Mouse (Mus musculus): Measurements from ENCODE around the gene Olfr547. TPM values are rescaled to one million over a fixed set of nuclear protein-coding genes. Genes with fewer than 3 reads are reported as not detected.

Olfr547 gene
- polyA plus RNA-seq (2012; rRNA removed; ENCODE audit: low replicate concordance) = not detected in 2 replicates

DNA sequence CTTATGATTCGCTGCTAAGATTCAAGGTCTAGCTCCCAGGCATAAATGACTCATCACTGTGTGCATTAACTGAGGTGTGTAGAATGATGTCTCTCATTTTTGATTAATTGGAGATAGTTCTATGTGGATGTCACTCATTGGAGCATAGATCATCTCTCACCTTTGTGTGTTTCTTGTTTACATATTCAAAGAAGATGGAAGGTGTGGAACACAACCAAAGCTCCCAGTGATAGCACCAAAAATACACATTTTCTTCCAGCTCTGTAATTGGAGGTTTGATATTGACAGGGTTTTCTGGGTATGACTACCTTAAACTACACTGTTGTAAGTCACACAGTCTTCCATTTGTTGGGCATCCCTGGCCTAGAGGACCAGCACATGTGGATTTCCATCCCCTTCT, at the start of gene Olfr547:
TSS of gene Olfr547 (plus strand) at position 301 of the 400 bp plus-strand sequence.

DNA sequence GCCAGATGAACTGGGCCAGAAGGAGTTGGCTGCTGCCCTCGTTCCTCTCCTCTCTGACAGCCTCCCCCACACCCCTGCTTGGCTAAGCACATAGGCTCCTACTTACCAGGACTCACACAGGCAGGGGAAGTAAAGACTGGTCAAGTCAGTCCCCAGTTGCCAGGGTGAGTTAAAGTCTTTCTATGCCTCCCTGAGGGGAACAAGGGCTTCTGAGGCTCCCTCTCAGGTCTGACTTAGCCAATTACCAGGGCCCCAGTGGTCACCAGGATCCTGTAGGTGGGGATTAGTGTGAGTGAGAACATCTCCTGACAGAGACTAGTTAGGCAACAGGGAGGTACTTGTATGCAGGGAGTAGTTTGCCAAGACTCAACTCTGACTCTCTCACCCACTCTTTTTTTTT, 46.4 kb upstream of the Olfr547 start, which contains the start of gene Olfr544:
TSS of gene Olfr544 (minus strand) at position 153 of the 400 bp plus-strand sequence.

DNA sequence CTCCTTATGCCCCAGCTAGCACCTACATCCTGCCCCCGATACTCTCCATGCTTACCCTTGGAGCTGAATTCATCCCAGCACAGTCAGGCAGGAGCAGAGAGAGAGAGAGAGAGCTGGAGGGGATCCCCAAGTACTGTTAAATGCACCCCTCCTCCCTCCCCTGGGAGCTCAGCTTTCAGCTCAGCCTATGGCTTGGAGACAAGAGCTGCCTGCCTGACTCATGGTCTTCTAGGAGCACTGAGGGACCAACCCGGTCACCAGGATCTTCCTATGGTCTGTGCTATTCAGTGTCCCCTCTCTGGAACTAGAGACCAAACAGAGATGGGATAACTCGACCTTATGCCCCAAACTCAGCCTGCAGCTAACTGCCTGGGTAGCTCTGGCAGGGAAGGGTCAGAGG, 35.1 kb upstream of the Olfr547 start, which contains the start of gene Olfr545:
TSS of gene Olfr545 (minus strand) at position 101 of the 400 bp plus-strand sequence.

DNA sequence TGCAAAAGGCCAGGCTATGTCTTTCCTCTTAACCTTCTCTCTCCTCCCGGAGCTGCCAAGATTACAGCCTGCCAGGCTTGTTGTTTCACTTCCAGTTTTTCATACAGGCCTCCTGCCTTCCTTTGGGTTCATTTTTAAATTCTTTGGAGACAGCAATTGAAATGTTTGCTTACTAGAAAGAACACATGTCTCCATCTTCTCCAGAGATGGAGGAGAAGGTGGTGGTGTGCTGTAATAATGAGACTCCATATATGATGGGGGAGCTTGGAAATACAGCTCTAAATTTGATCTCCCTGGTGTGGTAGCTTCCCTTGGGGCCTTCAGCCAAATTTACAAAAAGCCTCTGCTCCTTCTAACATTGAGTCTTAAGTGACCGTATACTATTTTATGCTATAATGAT, 6.0 kb downstream of the Olfr547 start, which contains the start of gene Olfr548-ps1:
TSS of gene Olfr548-ps1 (plus strand) at position 301 of the 400 bp plus-strand sequence.

DNA sequence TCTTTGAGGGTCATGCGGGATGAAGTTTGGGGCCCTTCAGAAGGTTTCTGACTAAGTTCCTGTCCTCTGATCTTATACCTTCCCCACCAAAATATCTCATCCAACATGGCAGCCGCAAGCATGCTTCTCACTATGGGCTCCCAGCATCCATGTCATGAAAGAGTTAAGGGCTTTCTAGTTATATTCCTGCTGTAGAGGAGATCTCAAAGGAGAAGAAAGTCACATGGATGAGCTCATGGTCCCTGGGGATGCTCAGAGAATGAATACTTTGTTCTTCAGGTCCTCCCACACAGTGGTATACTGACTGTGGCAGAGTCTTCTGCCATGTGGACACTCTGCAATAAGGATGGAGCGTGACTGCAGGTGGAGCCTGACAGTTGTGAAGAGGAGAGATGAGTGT, 15.0 kb downstream of the Olfr547 start, which contains the start of gene Olfr549:
TSS of gene Olfr549 (plus strand) at position 301 of the 400 bp plus-strand sequence.

DNA sequence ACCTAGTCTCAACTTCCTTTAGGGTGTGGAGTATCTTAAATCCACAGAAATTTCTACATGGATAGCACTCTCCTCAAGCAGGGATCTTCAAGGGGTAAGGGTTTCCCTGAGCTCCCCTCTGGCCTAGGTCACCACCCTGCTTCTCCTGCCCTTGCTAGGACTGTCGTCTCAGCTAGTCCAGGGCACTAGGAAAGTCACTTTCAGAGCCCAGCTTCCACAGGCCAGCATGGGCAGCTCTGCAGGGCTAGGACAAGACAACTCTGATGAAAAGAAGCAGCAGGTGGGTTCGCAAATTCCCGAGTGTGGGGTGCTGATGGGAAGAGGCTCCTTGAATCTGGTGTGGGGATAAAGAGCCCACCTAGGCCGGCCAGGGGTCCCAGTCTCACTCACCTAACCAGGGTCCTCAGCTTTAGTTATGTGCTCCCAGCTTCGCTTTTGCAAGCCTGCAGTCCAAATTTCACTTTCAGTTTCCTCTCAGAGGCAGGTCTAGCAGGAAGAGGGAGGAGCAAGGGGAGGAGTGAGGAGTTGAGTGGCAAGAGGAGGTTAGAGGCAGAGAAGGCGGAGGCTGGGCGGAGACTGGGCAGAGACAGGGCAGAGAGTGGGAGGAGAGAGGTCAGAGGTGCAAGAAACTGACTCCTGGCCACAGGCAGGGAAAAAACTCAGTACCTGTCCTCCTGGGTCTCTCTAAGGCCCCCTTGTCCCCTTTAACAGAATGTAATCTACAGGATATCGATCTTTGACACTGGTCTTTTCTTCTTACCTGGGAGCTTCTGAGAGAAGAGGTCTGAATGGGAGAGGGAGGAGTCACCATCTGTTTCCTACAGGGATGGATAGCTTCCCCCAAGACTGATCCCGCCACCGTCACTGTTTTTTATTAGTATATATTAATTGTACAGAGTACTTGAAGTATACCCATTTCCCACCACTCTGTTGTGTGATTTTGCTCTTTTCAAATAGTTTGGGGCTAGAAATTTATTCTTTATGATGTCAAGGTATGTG, 30.7 kb downstream of the Olfr547 start, which contains the start of gene Trim21:
TSS of gene Trim21 (minus strand) at position 488 of the 999 bp plus-strand sequence.

DNA sequence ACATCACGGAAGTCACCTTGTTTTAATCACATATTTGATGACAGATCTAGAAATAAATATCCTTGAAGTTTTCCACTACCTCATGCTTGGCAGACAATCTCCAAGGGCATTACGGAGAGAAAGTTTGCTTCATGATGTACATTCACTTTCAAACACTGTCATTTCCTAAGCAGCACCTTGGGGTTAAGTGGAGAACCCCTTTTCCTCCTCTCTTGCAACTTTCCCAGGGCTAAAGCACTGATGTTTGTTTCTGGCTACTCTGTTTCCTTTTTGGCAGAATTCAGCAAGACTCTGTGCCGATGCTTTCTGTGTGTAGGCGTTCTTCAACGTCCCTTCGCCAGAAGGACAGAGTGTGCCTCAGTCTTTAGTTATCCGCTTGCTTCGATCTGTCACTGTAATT, 36.6 kb downstream of the Olfr547 start, which contains the start of gene Olfr550:
TSS of gene Olfr550 (plus strand) at position 301 of the 400 bp plus-strand sequence.

Other genes starting within 250 kb of the Olfr547 start
- gene Rrm1, start 93.1 kb upstream of the Olfr547 start, polyA plus RNA-seq (2012; rRNA removed; ENCODE audit: low replicate concordance) = 5.9 and 22.5 TPM in 2 replicates
- not detected in 2 replicates for gene Olfr543, start 53.1 kb upstream of the Olfr547 start, polyA plus RNA-seq (2012; rRNA removed; ENCODE audit: low replicate concordance)
- not detected in 2 replicates for gene Olfr544, start 46.4 kb upstream of the Olfr547 start, polyA plus RNA-seq (2012; rRNA removed; ENCODE audit: low replicate concordance)
- gene Olfr545, start 35.2 kb upstream of the Olfr547 start, polyA plus RNA-seq (2012; rRNA removed; ENCODE audit: low replicate concordance) = not detected in 2 replicates
- not detected in 2 replicates for gene Olfr548-ps1, start 6.1 kb downstream of the Olfr547 start, polyA plus RNA-seq (2012; rRNA removed; ENCODE audit: low replicate concordance)
- gene Olfr549, start 15.1 kb downstream of the Olfr547 start, polyA plus RNA-seq (2012; rRNA removed; ENCODE audit: low replicate concordance) = not detected in 2 replicates
- 7.0 and 10.4 TPM in 2 replicates for gene Trim21, start 30.7 kb downstream of the Olfr547 start, polyA plus RNA-seq (2012; rRNA removed; ENCODE audit: low replicate concordance)
- gene Olfr550, start 36.7 kb downstream of the Olfr547 start, polyA plus RNA-seq (2012; rRNA removed; ENCODE audit: low replicate concordance) = not detected in 2 replicates
- gene Olfr551, start 57.1 kb downstream of the Olfr547 start, polyA plus RNA-seq (2012; rRNA removed; ENCODE audit: low replicate concordance) = not detected in 2 replicates
- gene Olfr552, start 63.0 kb downstream of the Olfr547 start, polyA plus RNA-seq (2012; rRNA removed; ENCODE audit: low replicate concordance) = not detected in 2 replicates
- not detected in 2 replicates for gene Olfr553, start 83.5 kb downstream of the Olfr547 start, polyA plus RNA-seq (2012; rRNA removed; ENCODE audit: low replicate concordance)
- gene Olfr554, start 103.7 kb downstream of the Olfr547 start, polyA plus RNA-seq (2012; rRNA removed; ENCODE audit: low replicate concordance) = not detected in 2 replicates
- not detected in 2 replicates for gene Olfr555, start 124.1 kb downstream of the Olfr547 start, polyA plus RNA-seq (2012; rRNA removed; ENCODE audit: low replicate concordance)
- not detected in 2 replicates for gene Olfr556, start 130.2 kb downstream of the Olfr547 start, polyA plus RNA-seq (2012; rRNA removed; ENCODE audit: low replicate concordance)
- 41.4 and 44.2 TPM in 2 replicates for gene Trim68, start 152.6 kb downstream of the Olfr547 start, polyA plus RNA-seq (2012; rRNA removed; ENCODE audit: low replicate concordance)
- not detected in 2 replicates for gene Olfr557, start 161.2 kb downstream of the Olfr547 start, polyA plus RNA-seq (2012; rRNA removed; ENCODE audit: low replicate concordance)
- 9.2 and 10.1 TPM in 2 replicates for gene Olfr558, start 167.5 kb downstream of the Olfr547 start, polyA plus RNA-seq (2012; rRNA removed; ENCODE audit: low replicate concordance)
- not detected in 2 replicates for gene Olfr33, start 184.3 kb downstream of the Olfr547 start, polyA plus RNA-seq (2012; rRNA removed; ENCODE audit: low replicate concordance)
- not detected in 2 replicates for gene Olfr559, start 192.7 kb downstream of the Olfr547 start, polyA plus RNA-seq (2012; rRNA removed; ENCODE audit: low replicate concordance)
- 0.17 and 0.27 TPM in 2 replicates for gene Olfr560, start 224.6 kb downstream of the Olfr547 start, polyA plus RNA-seq (2012; rRNA removed; ENCODE audit: low replicate concordance)
- gene Olfr78, start 224.7 kb downstream of the Olfr547 start, polyA plus RNA-seq (2012; rRNA removed; ENCODE audit: low replicate concordance) = 11.4 and 14.6 TPM in 2 replicates
- 0.12 TPM in 1 of 2 replicates, not detected in the other for gene Olfr561, start 236.5 kb downstream of the Olfr547 start, polyA plus RNA-seq (2012; rRNA removed; ENCODE audit: low replicate concordance)

Measured in subcutaneous adipose tissue, adult 2 months (tissue).